Mouse (Mus musculus): ENCODE results near the gene Gm10447.
A peak's percentile ranks its signal among the peaks of the same experiment; 100 is the strongest.

Gene Gm10447

DNA sequence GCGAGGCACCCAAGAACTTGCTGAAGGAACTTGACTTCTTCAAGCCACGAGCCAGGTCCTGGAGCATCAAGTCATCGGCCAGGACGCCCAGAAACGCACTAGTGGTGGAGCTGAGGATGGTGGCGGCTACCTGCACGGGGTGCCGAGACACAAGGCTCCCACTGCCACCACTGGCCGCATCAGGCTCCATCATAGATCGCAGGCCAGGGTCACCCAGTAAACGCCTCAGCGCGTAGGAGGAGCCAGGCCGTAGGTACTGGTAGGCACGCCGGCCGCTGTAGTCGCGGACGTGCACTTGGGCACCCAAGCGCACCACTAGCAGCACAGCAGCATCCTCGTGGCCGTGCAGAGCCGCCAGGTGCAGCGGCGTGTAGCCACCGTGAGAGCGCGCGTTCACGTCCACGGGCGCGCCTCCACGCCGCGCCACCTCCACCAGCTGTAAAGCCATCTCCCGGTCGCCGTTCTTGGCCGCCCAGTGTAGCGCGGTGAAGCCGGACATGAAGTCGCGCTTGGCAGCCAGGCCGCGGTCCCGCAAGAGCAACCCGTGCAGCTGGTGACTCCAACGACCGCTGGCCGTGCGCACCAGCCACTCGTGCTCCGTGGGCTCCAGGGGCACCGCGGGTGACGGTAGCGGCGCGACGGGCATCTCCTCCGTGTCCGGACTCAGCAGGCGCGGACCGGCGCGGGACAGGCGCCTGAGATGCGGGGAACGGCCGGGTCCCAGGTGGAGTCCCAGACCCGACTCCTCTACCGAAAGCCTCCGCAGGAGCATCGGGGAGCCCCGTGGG, 21.7 kb upstream of the Gm10447 start:
- no peak for DNase-seq

DNA sequence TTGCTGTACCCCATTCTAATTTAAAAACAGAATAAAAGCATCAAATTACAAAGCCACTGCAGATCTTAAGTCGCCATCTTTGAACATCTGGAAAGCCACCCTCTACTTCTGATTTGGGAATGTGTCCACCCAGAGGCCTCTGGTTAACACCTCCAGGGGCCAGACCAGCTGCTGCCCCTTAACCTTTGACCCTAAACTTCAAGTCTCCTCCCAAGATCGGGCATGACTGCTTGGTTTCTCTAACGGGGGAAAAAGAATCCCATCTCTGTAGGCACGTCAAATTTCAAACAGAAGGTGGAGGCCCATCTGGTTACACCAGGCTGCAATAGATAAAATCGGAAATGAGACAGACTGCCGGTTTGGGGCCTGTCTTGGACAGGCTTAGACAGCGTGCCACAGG, 20.9 kb upstream of the Gm10447 start:
- DNase-seq, result no peak

- no peak for DNase-seq
Measured at GRCm38 (mm10) chr11:53475620-53476019, 18.7 kb upstream of the Gm10447 start.

GRCm38 (mm10) chr11:53472709-53473108, 15.8 kb upstream of the Gm10447 start:
- no peak for DNase-seq

- DNase-seq, result peak; percentile 89 to 96
Measured at GRCm38 (mm10) chr11:53469968-53470695, 13.2 kb upstream of the Gm10447 start, which contains the start of gene Gm9837. Gm9837 (minus strand) TSS chr11:53470479.

DNA sequence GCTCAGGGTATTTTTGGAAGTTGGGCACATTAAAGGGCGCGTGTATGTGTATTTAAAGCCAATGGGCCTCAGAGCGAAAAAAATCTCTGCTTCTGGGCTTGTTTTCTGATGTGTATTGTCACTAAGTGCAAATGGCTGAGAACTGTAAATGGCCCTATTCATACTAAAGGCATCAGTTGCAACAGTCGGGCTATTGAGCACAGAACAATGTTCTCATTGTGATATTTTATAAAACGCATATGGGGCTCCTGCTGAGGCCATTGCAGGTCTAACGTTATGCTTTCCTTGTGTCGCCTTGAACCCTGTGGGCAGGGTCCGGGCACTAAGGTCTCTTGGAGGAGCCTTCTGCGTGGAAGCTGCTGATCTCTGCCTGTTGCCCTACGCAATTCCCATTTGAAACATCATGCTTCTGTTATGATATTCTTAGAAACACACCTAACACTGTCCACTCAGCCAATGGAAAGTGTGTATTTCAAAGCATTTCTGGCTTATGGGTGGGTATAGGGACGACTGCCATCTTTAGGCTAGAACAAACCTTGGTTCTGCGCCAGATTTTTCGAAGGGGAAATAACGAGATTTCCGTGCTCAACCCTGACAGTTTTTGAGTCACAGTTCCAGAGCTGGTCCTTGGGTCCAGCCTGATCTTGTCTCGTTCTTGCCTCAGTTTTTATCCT, 12.5 kb upstream of the Gm10447 start:
- DNase-seq, result no peak

- DNase-seq, result peak; percentile 84 to 85
Measured at GRCm38 (mm10) chr11:53466231-53466971, 9.5 kb upstream of the Gm10447 start.

GRCm38 (mm10) chr11:53463551-53464424, 6.9 kb upstream of the Gm10447 start:
- peak in 1 of 2 experiments; percentile 51 for DNase-seq

GRCm38 (mm10) chr11:53461727-53462126, 4.8 kb upstream of the Gm10447 start:
- no peak for DNase-seq

DNA sequence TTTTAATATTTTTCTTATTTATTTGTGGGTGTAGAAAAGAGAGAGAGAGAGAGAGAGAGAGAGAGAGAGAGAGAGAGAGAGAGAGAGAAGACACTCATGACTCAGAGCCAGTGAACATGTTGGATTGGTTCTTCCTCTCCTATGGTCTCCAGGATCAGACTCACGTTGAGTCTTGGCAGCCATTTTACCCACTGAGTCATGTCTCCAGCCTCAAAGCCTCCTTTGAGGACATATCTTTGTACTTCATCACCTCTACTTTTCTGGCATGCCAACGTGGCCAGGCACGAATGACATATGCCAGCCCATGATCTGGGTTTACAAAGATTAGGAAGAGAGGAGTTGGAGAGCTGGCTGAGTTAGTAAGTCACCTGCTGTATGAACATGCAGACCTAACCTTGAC, 3.3 kb upstream of the Gm10447 start:
- DNase-seq, result no peak

- no peak for DNase-seq
Measured at GRCm38 (mm10) chr11:53458996-53459395, 2.1 kb upstream of the Gm10447 start.

- DNase-seq, result peak in 1 of 2 experiments; percentile 61
Measured at GRCm38 (mm10) chr11:53457372-53457954, 553 bp upstream of the Gm10447 start.

GRCm38 (mm10) chr11:53453031-53453430, 3.9 kb downstream of the Gm10447 start:
- no peak for DNase-seq

- DNase-seq, result peak in 1 of 2 experiments; percentile 48
Measured at GRCm38 (mm10) chr11:53452396-53452795, 4.5 kb downstream of the Gm10447 start.

GRCm38 (mm10) chr11:53451361-53451760, 5.5 kb downstream of the Gm10447 start:
- DNase-seq, result no peak

DNA sequence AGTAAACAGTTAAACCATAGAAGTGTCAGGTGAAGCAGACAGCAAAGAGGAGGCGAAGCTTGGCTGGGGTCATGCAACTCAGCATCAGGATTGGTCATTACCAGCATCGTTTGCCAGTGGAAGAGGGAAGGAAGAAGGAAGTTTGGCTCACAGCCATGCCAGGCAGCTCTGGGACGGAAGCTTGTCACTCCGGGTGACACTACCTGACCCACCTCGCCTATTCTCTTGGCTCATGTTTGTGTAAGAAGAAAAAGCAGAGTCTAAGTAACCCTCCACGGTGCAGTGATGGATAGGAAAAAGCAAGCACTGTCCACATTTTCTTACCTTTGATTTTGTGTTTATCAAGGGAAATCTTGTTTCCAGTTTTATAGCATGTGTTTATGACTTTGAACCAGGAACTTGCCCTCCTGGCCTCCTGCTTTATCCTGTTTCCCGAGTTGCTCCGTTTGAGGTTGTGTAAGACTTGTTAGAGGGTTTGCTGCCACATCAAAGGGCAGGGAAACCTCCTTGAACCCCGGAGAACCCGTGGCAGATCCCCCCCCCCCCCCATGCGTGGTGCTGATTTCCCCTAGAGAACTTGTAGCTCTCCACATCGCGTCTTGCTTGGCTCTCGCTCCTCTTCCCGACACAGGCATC, 6.7 kb downstream of the Gm10447 start:
- no peak for DNase-seq

DNA sequence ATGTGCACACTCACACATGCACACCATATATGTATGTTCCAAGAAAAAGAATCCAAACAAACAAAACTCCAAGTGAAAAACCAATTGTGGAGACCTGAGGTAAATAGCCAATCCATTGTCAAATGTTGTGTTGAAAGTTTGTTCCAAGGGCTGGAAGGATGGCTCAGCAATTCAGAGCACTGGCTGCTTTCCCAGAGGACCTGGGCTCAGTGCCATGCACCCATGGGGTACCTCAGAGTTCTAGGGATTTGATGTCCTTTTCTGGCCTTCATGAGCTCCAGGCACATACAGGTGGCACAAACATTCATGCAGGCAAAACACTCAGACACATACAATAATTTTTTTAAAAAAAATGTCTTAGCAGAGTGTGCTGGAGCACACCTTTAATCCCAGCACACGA, 8.4 kb downstream of the Gm10447 start:
- peak; percentile 85 to 87 for DNase-seq

DNA sequence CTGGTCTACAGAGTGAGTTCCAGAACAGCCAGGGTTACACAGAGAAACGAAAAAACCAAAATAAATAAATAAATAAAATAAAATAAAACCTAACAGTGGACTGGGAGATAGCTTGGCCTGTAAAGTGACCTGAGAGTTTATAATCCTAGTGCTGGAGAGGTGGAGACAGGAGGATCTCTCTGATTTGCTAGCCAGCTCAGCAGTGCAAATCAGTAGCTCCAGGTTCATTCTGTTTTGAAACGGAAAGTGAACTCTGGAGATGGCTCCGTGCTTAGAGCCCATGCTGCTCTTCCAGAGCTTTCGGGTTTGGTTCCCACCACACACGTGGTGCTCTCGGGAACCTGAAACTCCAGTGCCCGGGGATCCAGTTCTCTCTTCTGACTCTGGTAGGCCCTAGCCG, 8.9 kb downstream of the Gm10447 start:
- no peak for DNase-seq

DNA sequence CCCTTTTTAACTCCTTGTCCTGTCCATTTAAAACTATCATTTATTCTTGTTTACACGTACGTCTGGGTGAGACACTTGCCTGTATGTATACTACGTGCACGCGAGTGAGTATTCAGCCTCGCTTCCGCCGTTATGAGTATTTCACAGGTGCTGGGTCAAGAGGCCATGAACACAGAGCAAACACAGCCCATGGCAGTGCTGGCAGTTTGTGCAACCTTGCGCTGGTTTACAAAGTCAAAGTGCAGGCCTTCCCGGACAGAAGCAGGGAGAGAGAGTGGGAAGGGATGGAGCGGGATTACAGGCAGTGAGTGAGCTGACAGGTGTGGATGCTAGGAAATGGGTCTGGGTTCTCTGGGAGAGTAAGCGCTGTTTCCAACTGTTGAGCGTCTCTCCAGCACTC, 10.7 kb downstream of the Gm10447 start:
- no peak for DNase-seq

DNA sequence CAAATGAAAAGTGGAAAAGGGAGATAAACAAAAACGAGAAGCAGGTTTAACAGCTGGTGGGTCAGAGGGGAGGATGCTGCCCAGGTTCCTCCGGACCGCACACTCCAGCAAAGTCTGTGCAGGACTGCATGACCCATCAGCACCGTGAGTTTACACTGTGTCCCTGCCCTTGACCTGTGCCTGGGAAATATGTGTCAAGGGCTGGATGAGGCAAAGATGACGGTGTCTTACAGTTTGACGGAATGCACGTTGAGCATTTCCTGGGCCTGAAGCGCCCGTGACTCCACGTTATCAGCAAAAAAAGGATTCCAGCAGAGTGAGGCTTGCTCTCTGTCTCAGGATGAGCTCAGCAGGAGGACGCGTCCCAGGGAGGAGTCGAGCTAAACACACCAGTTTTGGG, 11.3 kb downstream of the Gm10447 start:
- DNase-seq, result no peak

GRCm38 (mm10) chr11:53443861-53444260, 13.0 kb downstream of the Gm10447 start:
- DNase-seq, result peak in 1 of 2 experiments; percentile 63

Data from kidney, postnatal 25 days (tissue).